Mouse (Mus musculus): ENCODE measurements around the gene Aspn.

The Aspn gene

GRCm38 (mm10) chr13:49544279-49544678 is at the start of gene Aspn:
Gene Aspn, plus strand, starts transcription at chr13:49544443.
- DNase-seq = no peak

- no peak for DNase-seq
Measured at GRCm38 (mm10) chr13:49504510-49504909, 39.7 kb upstream of the Aspn start, which contains the start of gene Ecm2. Gene Ecm2, plus strand, starts transcription at chr13:49504810.

- DNase-seq = no peak
Measured at GRCm38 (mm10) chr13:49505776-49506175, 38.5 kb upstream of the Aspn start.

DNA sequence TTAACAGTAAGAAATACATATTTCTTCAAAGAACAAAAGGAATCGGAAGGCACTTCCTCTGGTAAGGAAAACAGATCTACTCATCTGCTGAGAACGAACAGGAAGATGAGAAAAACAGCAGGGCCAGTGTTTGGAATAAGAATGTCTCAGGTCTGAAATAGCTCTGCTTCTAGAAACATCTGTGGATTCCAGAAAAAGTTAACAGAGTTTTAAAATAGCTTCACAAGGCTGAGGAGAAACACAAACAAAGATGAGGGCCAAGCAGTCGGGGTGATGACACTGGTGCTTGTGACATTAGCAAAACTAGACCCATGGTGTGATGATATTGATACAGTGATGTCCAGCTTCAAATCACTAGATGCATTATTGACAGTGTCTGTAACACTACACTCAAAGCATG is 37.1 kb upstream of the Aspn start:
- no peak for DNase-seq

DNA sequence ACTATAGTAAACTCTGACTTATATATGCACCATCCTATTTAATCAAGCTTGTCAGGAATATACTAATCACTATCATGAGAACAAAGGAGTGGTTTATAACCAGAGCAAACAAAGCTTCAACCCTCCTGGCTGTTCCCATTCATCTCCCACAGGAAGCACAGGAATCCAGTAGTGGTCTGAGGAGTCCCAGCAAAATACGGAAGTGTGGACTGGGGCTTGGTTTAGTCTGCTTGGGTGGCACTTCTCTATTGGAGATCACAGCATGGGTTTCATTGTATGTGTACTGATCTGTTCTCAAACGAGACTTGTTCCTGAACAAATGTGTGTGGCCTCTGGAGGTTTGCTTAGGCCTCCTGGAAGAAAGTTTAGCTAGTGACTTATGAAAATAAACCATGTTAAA is 25.5 kb upstream of the Aspn start:
- DNase-seq = no peak

DNA sequence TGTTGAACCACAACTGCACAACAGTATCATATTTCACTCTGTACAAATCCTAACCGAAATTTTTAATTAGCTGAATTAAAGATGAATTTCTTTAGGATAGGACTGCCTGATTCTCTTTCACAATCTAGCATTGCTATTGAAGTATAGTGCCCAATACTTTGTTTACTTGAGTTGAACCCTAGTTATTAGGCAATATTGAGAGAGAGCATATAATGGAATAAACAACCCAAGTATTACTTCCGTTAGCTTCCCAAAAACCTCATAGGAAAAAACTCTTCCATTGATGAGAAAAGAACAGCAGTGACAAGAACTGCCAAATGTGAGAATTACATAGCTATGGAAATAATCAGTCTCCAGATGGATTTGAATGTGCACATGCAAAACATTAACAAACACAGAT is 18.0 kb upstream of the Aspn start:
- no peak for DNase-seq

DNA sequence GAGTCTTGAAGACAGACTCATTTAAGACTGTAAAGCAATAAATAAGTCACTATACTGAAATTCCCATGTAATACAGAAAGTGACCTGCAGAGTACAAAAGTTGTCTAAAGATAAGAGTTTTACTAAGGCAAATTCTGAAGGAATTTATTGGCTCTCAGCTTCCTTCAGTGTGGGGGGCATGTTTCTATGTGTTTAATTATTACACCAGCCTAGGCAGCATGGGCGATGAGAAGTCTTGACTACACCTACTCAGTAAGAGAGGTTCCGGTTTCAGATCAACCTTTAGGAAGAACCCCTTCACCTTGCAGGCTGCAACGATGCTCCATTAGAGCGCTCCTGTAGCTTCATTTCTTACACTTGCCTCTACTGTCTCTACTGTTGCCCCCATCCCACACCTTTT is 13.6 kb upstream of the Aspn start:
- DNase-seq = no peak

DNA sequence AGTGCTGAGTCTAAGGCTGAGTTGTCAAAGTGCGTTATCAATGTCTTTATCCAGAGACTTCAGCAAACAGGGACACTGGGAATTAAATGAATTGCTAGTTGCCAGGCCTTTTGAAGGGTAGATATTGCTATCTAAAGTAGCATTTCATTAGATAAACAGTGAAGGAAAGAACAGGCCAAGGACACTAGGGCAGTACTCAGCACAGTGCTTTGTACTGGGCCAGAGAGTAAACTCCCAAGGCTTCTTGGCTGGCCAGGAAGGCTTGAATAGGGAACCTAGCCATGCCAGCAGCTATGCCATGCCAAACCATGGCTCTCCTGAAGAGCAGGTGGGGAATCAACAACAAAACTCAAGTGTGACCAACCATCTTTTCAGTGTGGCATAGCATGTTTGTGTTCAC is 7.3 kb upstream of the Aspn start:
- no peak for DNase-seq

DNA sequence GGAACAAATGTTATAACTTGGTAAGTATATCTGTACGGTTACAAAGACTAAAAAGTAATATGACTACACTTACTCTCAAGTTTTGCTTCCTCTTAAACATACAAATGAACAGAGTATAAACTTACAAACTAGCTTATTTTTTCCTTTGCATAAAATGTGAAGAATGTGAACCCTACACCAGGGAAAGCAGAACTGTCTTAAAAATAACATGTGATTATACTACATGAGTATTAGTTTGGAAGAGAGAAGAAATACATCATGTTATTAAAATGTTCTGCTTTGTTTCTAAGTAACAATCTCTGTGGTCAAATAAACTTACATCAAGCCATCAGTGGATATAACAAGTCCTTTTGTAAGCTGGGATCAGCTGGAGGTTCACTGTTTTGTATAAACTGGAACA is 5.5 kb upstream of the Aspn start:
- DNase-seq = no peak

GRCm38 (mm10) chr13:49545646-49546045 is 1.4 kb downstream of the Aspn start:
- no peak for DNase-seq

DNA sequence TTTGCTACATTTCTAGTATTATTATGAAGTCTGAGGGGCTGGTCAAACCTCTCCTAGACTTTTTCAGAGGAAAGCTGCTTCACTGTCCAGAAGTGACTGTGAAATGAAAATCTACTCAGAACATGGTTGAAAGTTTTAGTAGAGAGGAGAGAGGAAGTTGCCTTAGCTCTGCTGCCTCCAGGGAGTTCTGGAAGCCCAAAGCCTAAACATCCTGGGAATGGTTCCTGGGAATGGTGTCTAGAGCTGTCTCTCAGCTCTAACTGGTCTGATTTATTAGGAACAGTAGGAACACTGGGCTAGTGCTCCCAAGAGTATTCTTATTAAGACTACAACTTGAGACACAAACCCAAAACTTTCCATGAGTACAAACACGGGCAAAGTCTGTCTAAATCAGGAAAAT is 2.3 kb downstream of the Aspn start:
- DNase-seq = no peak

GRCm38 (mm10) chr13:49547563-49548150 is 3.4 kb downstream of the Aspn start:
- no peak for DNase-seq

DNA sequence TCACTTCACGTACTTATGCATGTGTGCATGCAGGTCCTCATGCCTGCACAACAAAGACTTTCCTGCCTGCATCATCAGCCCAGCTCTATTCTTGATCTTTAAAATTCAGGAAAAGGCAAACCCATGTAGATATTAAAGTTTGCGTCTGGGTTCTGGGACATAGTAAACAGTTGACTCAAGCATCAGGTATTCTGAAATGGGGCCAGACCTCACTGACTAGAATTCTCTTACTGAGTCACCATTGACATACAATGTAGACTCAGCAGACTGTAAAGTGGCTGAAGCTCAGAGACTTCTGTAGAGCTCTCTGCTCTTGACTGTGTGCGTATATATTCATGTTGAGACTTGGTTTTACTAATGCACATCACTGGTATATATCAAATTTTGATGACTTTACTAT is 5.4 kb downstream of the Aspn start:
- no peak for DNase-seq

- DNase-seq = no peak
Measured at GRCm38 (mm10) chr13:49554519-49554918, 10.3 kb downstream of the Aspn start.

DNA sequence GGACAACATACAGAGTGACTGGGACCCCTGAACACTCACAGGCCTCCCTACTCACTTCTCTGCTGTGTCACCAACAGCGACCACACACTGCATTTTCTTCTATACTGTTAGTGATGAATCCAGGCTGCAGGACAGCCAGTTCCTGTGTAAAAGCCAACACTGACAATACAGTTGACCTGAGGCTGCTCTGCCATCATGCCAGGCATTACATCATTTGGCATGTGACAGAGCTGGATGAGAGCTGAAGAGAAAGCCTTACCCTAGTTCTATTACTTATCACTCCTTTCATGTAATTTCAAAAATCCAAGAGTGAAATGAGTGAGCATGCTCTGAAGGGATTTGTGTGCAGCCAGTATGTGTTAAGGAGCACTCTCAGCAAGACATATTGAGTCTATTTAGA is 12.0 kb downstream of the Aspn start:
- DNase-seq = no peak

- no peak for DNase-seq
Measured at GRCm38 (mm10) chr13:49556924-49557323, 12.7 kb downstream of the Aspn start.

DNA sequence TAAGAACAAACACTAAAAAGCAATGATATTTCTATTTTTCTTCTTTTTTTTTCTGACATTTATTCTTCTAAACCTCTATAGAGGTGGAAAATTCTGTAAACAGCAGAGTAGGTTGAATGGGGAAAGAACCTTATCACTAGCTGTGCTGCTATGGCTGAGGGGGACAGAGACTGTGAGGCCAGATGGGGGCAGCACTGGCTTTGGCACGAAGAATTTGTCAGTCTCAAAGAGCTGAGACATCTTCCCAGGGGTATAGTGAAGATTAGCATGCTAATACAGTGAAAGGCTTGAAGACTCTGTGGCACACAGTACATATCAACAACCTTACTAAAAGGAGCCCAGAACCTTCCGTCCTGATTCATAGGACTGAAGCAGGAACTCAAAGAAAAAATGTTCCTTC is 14.9 kb downstream of the Aspn start:
- no peak for DNase-seq

DNA sequence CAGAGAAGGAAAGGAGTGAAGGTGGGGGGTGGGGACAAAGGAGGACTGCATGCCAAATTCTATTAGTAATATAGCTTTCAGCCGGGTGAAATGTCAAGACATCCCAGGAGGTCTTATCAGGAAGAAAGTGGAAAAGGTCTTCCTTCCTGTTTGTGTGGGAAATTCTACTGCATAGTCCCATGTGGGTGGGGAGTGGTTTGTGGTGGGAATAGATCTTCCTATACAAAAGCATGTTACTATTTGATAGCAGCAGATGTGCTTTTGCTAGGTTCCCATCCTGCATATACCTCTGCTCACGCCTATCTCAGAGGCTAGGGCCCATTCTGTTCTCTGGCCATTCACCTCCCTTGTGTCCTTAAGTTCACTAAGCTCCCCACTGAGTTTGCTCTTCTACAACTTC is 16.6 kb downstream of the Aspn start:
- no peak for DNase-seq

DNA sequence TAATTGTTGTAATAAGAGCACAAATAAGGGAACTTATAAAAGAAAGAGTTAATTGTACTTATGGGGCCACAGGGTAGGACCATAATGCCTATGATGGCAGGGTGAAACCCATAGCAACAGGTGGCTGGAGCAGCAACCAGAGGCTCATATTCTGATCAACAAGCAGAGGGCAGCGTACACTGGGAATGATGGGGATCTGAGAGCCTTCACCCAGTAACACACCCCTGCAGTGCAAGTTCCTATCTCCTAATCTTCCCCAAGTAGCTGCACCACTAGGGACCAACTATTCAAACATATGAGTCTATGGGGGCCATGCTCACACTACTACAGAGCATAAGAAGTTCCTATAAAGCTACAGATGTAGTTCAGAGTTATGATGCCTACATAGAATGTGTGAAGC is 20.1 kb downstream of the Aspn start:
- no peak for DNase-seq

DNA sequence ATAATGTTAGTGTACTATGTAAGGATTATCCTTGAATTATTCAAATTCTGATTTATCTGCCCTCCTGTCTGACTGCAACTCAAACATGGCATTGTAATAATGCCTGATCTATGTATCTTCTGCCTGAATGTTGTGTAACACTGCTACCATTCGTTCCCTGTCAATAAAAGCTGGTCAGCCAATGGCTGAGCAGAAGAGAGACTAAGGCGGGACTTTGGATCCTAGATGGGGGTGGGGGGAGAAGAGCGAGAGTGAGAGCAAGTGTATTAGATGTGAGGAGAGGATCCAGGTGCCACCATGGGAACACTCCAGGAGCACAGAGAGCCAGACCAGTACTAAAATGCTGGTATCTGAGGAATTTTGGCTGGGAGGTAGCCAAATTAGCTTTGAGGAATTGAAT is 26.1 kb downstream of the Aspn start:
- no peak for DNase-seq

GRCm38 (mm10) chr13:49571418-49571817 is 27.2 kb downstream of the Aspn start:
- DNase-seq = no peak

GRCm38 (mm10) chr13:49581541-49582530 is 37.6 kb downstream of the Aspn start, which contains the start of gene Omd:
Gene Omd, plus strand, starts transcription at chr13:49582462.
- no peak for DNase-seq

DNA sequence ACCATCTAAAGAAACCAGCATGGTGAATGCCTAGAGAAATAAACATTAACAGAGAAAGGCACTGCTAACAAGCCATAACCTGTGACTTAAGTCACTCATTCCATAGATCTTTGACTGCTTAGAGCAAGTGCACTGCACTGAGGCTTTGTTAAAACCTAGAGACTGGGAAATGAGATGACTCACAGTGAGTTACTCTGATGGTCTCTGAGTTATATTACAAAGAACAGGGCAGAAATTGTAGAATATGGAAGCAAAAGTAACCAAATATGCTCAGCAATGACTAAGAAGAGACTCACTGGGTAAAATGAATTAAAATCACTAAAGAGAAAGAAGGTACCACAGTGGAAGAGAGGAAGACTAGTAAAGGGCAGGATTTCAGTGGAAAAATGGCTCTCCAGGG is 39.6 kb downstream of the Aspn start:
- DNase-seq = no peak

GRCm38 (mm10) chr13:49584307-49585005 is 40.2 kb downstream of the Aspn start:
- DNase-seq = no peak

Measured in cerebellum, adult 11-12 months (tissue).